Mouse (Mus musculus) forebrain, postnatal 0 days (tissue): ENCODE results near the gene Cenpu. TPM values are rescaled to one million over a fixed set of nuclear protein-coding genes. Genes with fewer than 3 reads are reported as not detected.
A peak's percentile ranks its signal among the peaks of the same experiment; 100 is the strongest.

ENCODE experiments used
- ATAC-seq: fragments of 200-750 bp; cut with Nextera tagmentation; 2 replicates; pipeline ENCODE4 v1.8.0; 2017; ENCODE audit warnings: mild to moderate bottlenecking, moderate library complexity
- DNase-seq: peaks from one replicate; pipeline ENCODE4 v3.0.0-alpha.2; 2015
- H3K27ac ChIP-seq: fragments of 300-500 bp; sonication (generic); 2 replicates; pipeline ENCODE4 v1.5.1; 2014; ENCODE audit warnings: low read depth, mild to moderate bottlenecking, antibody characterized with exemption, low read length, moderate library complexity, mixed read lengths
- H3K27me3 ChIP-seq: fragments of 300-500 bp; sonication (generic); 2 replicates; pipeline ENCODE4 v1.6.1; 2014; ENCODE audit warnings: mild to moderate bottlenecking, low read length, mixed read lengths; ENCODE audit not compliant: insufficient read depth
- H3K36me3 ChIP-seq: fragments of 300-500 bp; sonication (generic); 2 replicates; pipeline ENCODE4 v1.6.1; 2014; ENCODE audit warnings: mild to moderate bottlenecking, moderate library complexity; ENCODE audit not compliant: insufficient read depth
- H3K4me1 ChIP-seq: fragments of 300-500 bp; sonication (generic); 2 replicates; pipeline ENCODE4 v1.6.1; 2014; ENCODE audit warnings: antibody characterized with exemption; ENCODE audit not compliant: insufficient read depth
- H3K4me2 ChIP-seq: fragments of 300-500 bp; sonication (generic); 2 replicates; pipeline ENCODE4 v1.6.1; 2014; ENCODE audit warnings: low read depth, mild to moderate bottlenecking, moderate library complexity
- H3K4me3 ChIP-seq: fragments of 300-500 bp; sonication (generic); 2 replicates; pipeline ENCODE4 v1.5.1; 2014; ENCODE audit warnings: low read depth, low read length, mixed read lengths
- H3K9ac ChIP-seq: fragments of 300-500 bp; sonication (generic); 2 replicates; pipeline ENCODE4 v1.6.1; 2014; ENCODE audit warnings: mild to moderate bottlenecking
- H3K9me3 ChIP-seq: fragments of 300-500 bp; sonication (generic); 2 replicates; pipeline ENCODE4 v1.6.1; 2016; ENCODE audit warnings: low read length
- CTCF ChIP-seq: sonication (generic); IDR thresholded peaks from 2 replicates; pipeline ENCODE4 v1.5.1; 2016; ENCODE audit warnings: antibody characterized with exemption, control low read depth, low read depth
- WGBS: fragments of 180-500 bp; shearing (Covaris S2); extraction: QIAGEN DNeasy Blood & Tissue Kit; methylation state at CpG from one replicate; pipeline ENCODE4 v1.1.7; 2014; 5-methylcytosine and 5-hydroxymethylcytosine counted together
- polyA plus RNA-seq: library from polyadenylated mRNA; unstranded; fragments of >200 nt; fragmentation: Nextera tagmentation; extraction: Ambion mirVana; gene quantifications from 2 replicates; pipeline ENCODE4 v1.2.1, GENCODE M21; 2015
- total RNA-seq: library from RNA; depleted of rRNA; stranded (reverse); fragments of >200 nt; gene quantifications from 2 replicates; pipeline ENCODE4 v1.2.3, GENCODE M21; 2014

Cenpu gene
- total and polyA plus RNA-seq, 2 experiments from 2014 or later: 8.3 to 11.5 TPM

GRCm38 (mm10) chr8:46550058-46550457 lies 1.8 kb upstream of the Cenpu start:
- H3K27ac ChIP-seq: no peak overlapping the region
- no peak overlapping the region for H3K4me3 ChIP-seq
- DNase-seq: no peak
- H3K9ac ChIP-seq: no peak overlapping the region
- no peaks in the 10 kb centered on the region for H3K27me3 ChIP-seq
- TF ChIP-seq CTCF: no peak
- WGBS: 85% methylated on average over 8 of the region's 8 CpGs
- no peak overlapping the region for H3K4me2 ChIP-seq
- no peak for ATAC-seq
- H3K4me1 ChIP-seq: peaks cover 2% of the 10 kb centered on the region; the same call in 1 of the 2 replicates
- no peaks in the 10 kb centered on the region for H3K9me3 ChIP-seq
- no peaks in the 10 kb centered on the region for H3K36me3 ChIP-seq

GRCm38 (mm10) chr8:46551029-46551428 lies 799 bp upstream of the Cenpu start:
- peak overlapping the region; percentile 50 for H3K4me3 ChIP-seq
- H3K27ac ChIP-seq: peak overlapping the region; percentile 82; the same call in 1 of the 2 replicates
- TF ChIP-seq CTCF: no peak
- H3K4me2 ChIP-seq: peak overlapping the region; percentile 59
- ATAC-seq (no peak), DNase-seq (peak; percentile 39)
- no peaks in the 10 kb centered on the region for H3K36me3 ChIP-seq
- H3K27me3 ChIP-seq: no peaks in the 10 kb centered on the region
- peaks cover 2% of the 10 kb centered on the region; the same call in 1 of the 2 replicates for H3K4me1 ChIP-seq
- H3K9me3 ChIP-seq: no peaks in the 10 kb centered on the region
- WGBS: 50% methylated on average over 4 of the region's 4 CpGs
- H3K9ac ChIP-seq: peak overlapping the region; percentile 54; the same call in 1 of the 2 replicates

- WGBS: 3% methylated on average over 10 of the region's 10 CpGs
- no peaks in the 10 kb centered on the region for H3K27me3 ChIP-seq
- DNase-seq (no peak), ATAC-seq (no peak)
- peak overlapping the region; percentile 50 for H3K4me3 ChIP-seq
- no peaks in the 10 kb centered on the region for H3K9me3 ChIP-seq
- H3K4me1 ChIP-seq: peaks cover 2% of the 10 kb centered on the region; the same call in 1 of the 2 replicates
- H3K9ac ChIP-seq: peak overlapping the region; percentile 41
- H3K27ac ChIP-seq: no peak overlapping the region
- no peak for TF ChIP-seq CTCF
- H3K4me2 ChIP-seq: peak overlapping the region; percentile 59
- no peaks in the 10 kb centered on the region for H3K36me3 ChIP-seq
Measured at GRCm38 (mm10) chr8:46552441-46552765, 575 bp downstream of the Cenpu start.

GRCm38 (mm10) chr8:46559428-46559827 lies 7.6 kb downstream of the Cenpu start:
- no peak overlapping the region for H3K4me3 ChIP-seq
- H3K27me3 ChIP-seq: no peaks in the 10 kb centered on the region
- no peak for ATAC-seq
- no peaks in the 10 kb centered on the region for H3K9me3 ChIP-seq
- H3K4me2 ChIP-seq: no peak overlapping the region
- H3K27ac ChIP-seq: no peak overlapping the region
- peak; percentile 56 for TF ChIP-seq CTCF
- H3K9ac ChIP-seq: no peak overlapping the region
- H3K36me3 ChIP-seq: 0 out of 2 replicates have a peak, but pooled peaks cover 5% of the 10 kb centered on the region
- WGBS: 88% methylated on average over 6 of the region's 6 CpGs
- peak; percentile 48 for DNase-seq
- H3K4me1 ChIP-seq: no peaks in the 10 kb centered on the region

- no peak for TF ChIP-seq CTCF
- Histone ChIP-seq H3K27ac (no peak overlapping the region), H3K9ac (no peak overlapping the region), H3K4me3 (no peak overlapping the region), H3K4me2 (no peak overlapping the region), H3K4me1 (no peaks in the 10 kb centered on the region), H3K27me3 (no peaks in the 10 kb centered on the region), H3K36me3 (0 out of 2 replicates have a peak, but pooled peaks cover 5% of the 10 kb centered on the region), H3K9me3 (no peaks in the 10 kb centered on the region)
- ATAC-seq: no peak
- 92% methylated on average over 16 of the region's 16 CpGs for WGBS
- DNase-seq: no peak
Measured at GRCm38 (mm10) chr8:46562333-46562732, 10.5 kb downstream of the Cenpu start.

- DNase-seq: peak; percentile 42
- 74% methylated on average over 7 of the region's 7 CpGs for WGBS
- no peak overlapping the region for H3K27ac ChIP-seq
- no peak overlapping the region for H3K4me2 ChIP-seq
- H3K4me1 ChIP-seq: no peaks in the 10 kb centered on the region
- 0 out of 2 replicates have a peak, but pooled peaks cover 5% of the 10 kb centered on the region for H3K36me3 ChIP-seq
- TF ChIP-seq CTCF: no peak
- H3K27me3 ChIP-seq: no peaks in the 10 kb centered on the region
- no peak overlapping the region for H3K9ac ChIP-seq
- no peaks in the 10 kb centered on the region for H3K9me3 ChIP-seq
- peak; percentile 88 for ATAC-seq
- H3K4me3 ChIP-seq: no peak overlapping the region
Measured at GRCm38 (mm10) chr8:46566914-46567529, 15.2 kb downstream of the Cenpu start.

- TF ChIP-seq CTCF: no peak
- WGBS: 89% methylated on average over 8 of the region's 8 CpGs
- DNase-seq: no peak
Measured at GRCm38 (mm10) chr8:46567946-46568345, 16.1 kb downstream of the Cenpu start.

More at GRCm38 (mm10) chr8:46567946-46568345, 16.1 kb downstream of the Cenpu start:
- Histone ChIP-seq H3K27me3 (no peaks in the 10 kb centered on the region), H3K9me3 (no peaks in the 10 kb centered on the region), H3K9ac (no peak overlapping the region), H3K36me3 (0 out of 2 replicates have a peak, but pooled peaks cover under 1% of the 10 kb centered on the region), H3K4me2 (no peak overlapping the region), H3K4me1 (no peaks in the 10 kb centered on the region), H3K27ac (no peak overlapping the region), H3K4me3 (no peak overlapping the region)
- ATAC-seq: no peak
